ENCODE assay signal across 11 mouse cellular contexts in genomic region chr10:109056500-109056899, GRCm38 (mm10). TPM values are rescaled to one million over a fixed set of nuclear protein-coding genes. Genes with fewer than 3 reads are reported as not detected.
"Had no signal": no experiment of that assay in that cellular context is flagged by ENCODE, and none has a peak within 500 bp of the region (broad histone marks: within the 10 kb centered on the region; RNA-seq: fewer than 3 reads in every experiment).

No protein-coding gene starts in this region.

- H3K27me3 ChIP-seq: liver, embryonic 15.5 days; midbrain, embryonic 13.5 days had no signal

- H3K36me3 ChIP-seq: limb, embryonic 10.5 days; liver, embryonic 15.5 days; midbrain, embryonic 13.5 days had no signal

- H3K4me1 ChIP-seq: limb, embryonic 10.5 days; liver, embryonic 15.5 days; midbrain, embryonic 13.5 days had no signal

- H3K9me3 ChIP-seq: limb, embryonic 10.5 days; liver, embryonic 15.5 days; midbrain, embryonic 13.5 days had no signal

- H3K4me3 ChIP-seq: limb, embryonic 10.5 days; liver, embryonic 15.5 days; midbrain, embryonic 13.5 days had no signal

- H3K27ac ChIP-seq: limb, embryonic 10.5 days; liver, embryonic 15.5 days; midbrain, embryonic 13.5 days had no signal

- DNase-seq: kidney, adult 2 months; kidney, postnatal 25 days; lung, adult 2 months; lung, postnatal 36 days; spleen, adult 18-20 months; thymus, adult 2 months; thymus, postnatal 25 days had no signal

RNA-seq across cellular contexts. Expression of gene Syt1, which starts 45.7 kb away (rescaled TPM):
- total RNA-seq: megakaryocyte progenitor cell, adult 5-6 weeks had no signal
